Mouse (Mus musculus): ENCODE results near the gene Olfr67. TPM values are rescaled to one million over a fixed set of nuclear protein-coding genes. Genes with fewer than 3 reads are reported as not detected.
"Not testable (repeated sequence)": the region's sequence is repeated elsewhere in the genome, so short reads cannot be mapped to it uniquely, and the experiment has no call there.

Gene Olfr67
- not detected for polyA plus RNA-seq (2021)

DNA sequence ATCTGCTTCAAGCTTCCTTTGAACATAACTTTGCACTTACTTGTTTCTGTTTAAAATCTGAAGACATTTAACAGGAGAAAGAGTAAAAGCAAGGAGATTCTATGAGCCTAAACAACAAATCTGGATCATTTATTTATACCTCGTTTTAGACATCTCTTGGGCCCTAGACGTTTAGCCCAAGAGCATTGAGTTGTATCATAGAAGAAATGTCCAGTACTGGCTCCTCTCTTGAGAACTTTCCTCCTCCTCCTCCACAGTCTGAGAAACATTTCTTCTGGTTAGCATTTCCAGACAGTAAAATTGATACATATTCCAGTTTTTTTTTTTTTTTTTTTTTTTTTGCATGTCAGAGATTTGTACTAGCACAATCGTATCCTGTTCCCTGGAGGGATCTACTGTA is at the start of gene Olfr67:
Gene Olfr67 (minus strand): TSS at position 101 of the 400 bp plus-strand sequence.
- in situ Hi-C loops (cut with MboI; ENCODE audit: low pct_unique_long_range_greater_than_20kb) = no loop called here
- CTCF ChIA-PET = no interaction called here
- TF ChIP-seq CTCF (IDR thresholded peaks at IDR 0.05) = no peak
- H3K27me3 ChIP-seq = no peaks in the 10 kb centered on the region
- POLR2A ChIA-PET = no interaction called here
- DNase-seq (ENCODE audit: low read depth, low spot score) = no peak
- ATAC-seq = no peak

DNA sequence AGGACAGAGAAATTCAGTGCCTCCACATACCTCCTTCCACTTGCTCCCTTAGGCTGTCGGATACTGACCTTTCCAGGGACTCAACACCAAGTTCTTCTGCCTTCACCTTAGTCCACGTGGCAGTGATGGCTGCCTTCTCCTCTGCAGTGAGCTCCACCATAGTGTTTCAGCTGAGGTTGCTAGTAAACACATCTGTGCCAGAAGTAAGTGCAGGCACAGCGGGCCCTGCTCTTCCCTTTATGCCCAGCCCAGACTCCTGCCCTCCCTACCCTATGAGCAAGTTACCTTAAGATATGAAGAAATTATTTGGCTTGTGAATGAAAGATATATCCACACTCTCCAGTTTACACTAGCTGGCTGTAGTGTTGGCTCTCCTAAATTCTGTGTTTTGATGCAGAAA is 48.6 kb upstream of the Olfr67 start, which contains the start of gene Hbb-bh2:
Gene Hbb-bh2 (minus strand): TSS at position 253 of the 400 bp plus-strand sequence.
- in situ Hi-C loops (cut with MboI; ENCODE audit: low pct_unique_long_range_greater_than_20kb) = no loop called here

DNA sequence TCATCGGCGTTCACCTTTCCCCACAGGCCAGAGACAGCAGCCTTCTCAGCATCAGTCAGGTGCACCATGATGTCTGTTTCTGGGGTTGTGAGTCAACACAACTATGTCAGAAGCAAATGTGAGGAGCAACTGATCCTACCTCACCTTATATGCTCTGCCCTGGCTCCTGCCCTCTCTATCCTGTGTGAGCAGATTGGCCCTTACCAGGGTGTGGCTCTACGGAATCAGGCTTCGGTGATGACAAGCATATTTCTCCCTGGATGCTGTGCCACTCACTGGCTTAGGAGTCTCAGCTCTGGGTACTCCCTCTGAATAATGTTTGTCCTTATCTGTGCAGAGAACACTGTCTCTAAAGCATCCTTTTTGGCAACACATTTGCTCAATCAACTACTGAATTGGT is 36.2 kb upstream of the Olfr67 start, which contains the start of gene Hbb-bs:
Gene Hbb-bs (minus strand): TSS at position 289 of the 400 bp plus-strand sequence.
- in situ Hi-C loops (cut with MboI; ENCODE audit: low pct_unique_long_range_greater_than_20kb) = no loop called here
- H3K27me3 ChIP-seq = no peaks in the 10 kb centered on the region
- TF ChIP-seq CTCF (IDR thresholded peaks at IDR 0.05) = no peak
- ATAC-seq (no peak), DNase-seq (ENCODE audit: low read depth, low spot score) (no peak)
- POLR2A ChIA-PET = no interaction called here
- CTCF ChIA-PET = no interaction called here

More for the DNA sequence above, 48.6 kb upstream of the Olfr67 start, which contains the start of gene Hbb-bh2:
- DNase-seq (ENCODE audit: low read depth, low spot score) = no peak
- H3K27me3 ChIP-seq = no peaks in the 10 kb centered on the region
- CTCF ChIA-PET = interaction anchor here (0.8 kb wide), 1 partner anchor 9 kb away, joined by 3 read pairs; no protein-coding TSS in a partner anchor
- ATAC-seq = no peak
- POLR2A ChIA-PET = no interaction called here
- no peak for TF ChIP-seq CTCF (IDR thresholded peaks at IDR 0.05)

DNA sequence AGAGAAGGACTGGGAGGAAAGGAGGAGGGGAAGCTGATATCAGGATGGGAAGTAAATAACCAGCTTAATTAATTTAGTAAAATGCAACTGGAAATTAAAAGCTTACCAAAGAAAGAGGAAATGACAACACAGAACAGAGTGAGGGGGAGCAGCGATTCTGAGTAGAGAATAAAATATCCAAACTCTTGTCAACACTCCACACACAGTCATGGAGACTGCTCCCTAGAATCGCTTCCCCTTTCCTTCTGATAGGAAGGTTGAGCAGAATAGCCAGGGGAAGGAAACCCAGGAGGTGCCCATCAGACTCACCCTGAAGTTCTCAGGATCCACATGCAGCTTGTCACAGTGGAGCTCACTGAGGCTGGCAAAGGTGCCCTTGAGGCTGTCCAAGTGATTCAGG is 35.5 kb upstream of the Olfr67 start:
- ATAC-seq; POLR2A ChIA-PET; CTCF ChIA-PET; H3K27me3 ChIP-seq; DNase-seq (ENCODE audit: low read depth, low spot score); in situ Hi-C loops (cut with MboI; ENCODE audit: low pct_unique_long_range_greater_than_20kb): not testable (repeated sequence)

DNA sequence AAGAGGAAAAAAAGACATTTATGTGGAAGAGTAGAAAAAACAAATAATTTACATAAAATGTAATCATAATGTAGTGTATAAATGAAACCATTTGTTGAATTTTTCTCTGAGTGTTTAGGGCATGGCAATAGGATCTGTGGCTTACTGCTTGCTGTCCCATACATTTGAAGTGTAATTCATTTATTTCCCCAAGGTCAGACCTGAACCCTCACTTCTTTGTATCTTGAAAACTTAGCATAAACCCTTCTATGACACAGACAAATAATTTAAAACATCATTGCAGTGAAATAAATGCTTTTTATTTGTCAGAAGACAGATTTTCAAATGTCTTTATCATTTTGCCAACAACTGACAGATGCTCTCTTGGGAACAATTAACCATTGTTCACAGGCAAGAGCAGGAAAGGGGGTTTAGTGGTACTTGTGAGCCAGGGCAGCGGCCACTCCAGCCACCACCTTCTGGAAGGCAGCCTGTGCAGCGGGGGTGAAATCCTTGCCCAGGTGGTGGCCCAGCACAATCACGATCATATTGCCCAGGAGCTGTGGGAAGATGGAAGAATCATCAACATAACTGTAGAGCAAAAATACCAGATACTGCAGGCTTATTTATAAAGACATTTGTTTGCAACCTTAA is 34.8 kb upstream of the Olfr67 start:
- no peaks in the 10 kb centered on the region for H3K27me3 ChIP-seq
- POLR2A ChIA-PET = no interaction called here
- DNase-seq (ENCODE audit: low read depth, low spot score) (no peak), ATAC-seq (no peak)
- no peak for TF ChIP-seq CTCF (IDR thresholded peaks at IDR 0.05)
- CTCF ChIA-PET = no interaction called here
- in situ Hi-C loops (cut with MboI; ENCODE audit: low pct_unique_long_range_greater_than_20kb) = no loop called here

DNA sequence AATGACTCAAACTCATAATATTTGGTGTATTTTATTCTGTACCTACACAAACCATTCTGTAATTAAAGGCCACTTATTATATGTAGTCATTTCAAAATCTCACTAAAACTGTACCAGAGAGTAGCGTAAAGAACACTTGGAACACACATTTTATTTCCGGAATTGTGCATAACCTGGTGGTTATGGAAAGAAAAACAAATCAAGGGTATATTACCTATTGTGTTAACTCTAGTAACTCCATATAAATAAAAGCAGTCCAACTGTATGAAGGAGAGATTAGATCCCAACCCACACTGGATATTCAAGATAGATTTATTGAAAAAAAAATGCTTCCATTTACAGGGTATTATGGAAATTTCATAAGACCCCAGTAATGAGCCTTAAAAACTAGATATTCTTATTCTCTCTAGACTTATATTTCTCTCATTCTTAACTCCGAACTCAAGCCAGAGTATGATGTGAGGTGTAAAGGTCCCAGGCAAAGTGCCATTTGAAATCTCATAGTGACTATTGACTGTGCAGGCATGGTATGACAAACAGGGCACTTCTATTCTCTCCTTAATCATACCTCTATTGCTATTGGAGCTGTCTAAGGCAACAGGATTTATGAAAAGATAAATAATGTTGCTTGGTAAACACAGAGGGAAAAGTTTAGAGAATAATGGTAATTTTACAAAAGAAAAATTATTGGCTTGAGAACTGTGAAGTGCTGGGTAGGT is 34.1 kb upstream of the Olfr67 start:
- DNase-seq (ENCODE audit: low read depth, low spot score) (no peak), ATAC-seq (no peak)
- in situ Hi-C loops (cut with MboI; ENCODE audit: low pct_unique_long_range_greater_than_20kb) = no loop called here
- no peak for TF ChIP-seq CTCF (IDR thresholded peaks at IDR 0.05)
- ChIA-PET POLR2A (no interaction called here), CTCF (no interaction called here)
- no peaks in the 10 kb centered on the region for H3K27me3 ChIP-seq

DNA sequence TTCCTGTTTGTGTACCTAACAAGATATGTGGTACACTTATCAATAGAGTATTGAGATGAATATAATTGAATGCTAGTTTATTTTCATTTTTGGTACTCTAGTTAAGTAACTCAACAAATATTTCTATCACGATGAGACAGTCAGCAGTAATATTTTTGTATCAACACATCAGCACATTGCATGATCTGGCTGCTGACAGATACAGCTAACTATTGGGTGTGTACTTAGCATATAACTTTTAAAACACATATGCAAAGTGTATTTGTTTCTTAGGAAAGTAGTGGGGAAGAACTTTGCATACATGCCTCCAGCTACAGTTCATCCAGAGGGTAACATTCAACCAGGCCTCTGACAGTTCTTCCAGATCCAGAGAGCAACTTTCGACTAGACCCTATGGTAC is 33.0 kb upstream of the Olfr67 start:
- DNase-seq (ENCODE audit: low read depth, low spot score) (no peak), ATAC-seq (no peak)
- in situ Hi-C loops (cut with MboI; ENCODE audit: low pct_unique_long_range_greater_than_20kb) = no loop called here
- no peak for TF ChIP-seq CTCF (IDR thresholded peaks at IDR 0.05)
- no peaks in the 10 kb centered on the region for H3K27me3 ChIP-seq
- POLR2A ChIA-PET = no interaction called here
- CTCF ChIA-PET = no interaction called here

DNA sequence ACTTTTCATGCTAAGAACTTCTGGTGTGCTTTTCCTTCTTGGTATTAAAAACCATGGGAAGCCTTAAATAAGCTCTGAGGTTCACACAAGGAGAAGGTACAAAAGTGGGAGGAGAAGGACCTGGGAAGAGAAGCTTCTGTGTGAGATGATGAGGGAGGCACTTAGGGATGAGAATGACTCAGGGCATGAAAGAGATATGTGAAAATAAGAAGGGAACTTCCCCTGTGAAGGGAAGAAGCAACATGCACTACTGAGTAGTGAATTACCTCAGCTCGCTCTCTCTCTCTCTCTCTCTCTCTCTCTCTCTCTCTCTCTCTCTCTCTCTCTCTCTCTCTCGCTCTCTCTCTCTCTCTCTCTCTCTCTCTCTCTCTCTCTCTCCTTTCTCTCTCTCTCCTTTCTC is 23.5 kb upstream of the Olfr67 start:
- CTCF ChIA-PET = interaction anchor here (1.5 kb wide), 1 partner anchor 7 kb away, joined by 4 read pairs; no protein-coding TSS in a partner anchor
- in situ Hi-C loops (cut with MboI; ENCODE audit: low pct_unique_long_range_greater_than_20kb); H3K27me3 ChIP-seq; ATAC-seq; DNase-seq (ENCODE audit: low read depth, low spot score); POLR2A ChIA-PET: not testable (repeated sequence)

DNA sequence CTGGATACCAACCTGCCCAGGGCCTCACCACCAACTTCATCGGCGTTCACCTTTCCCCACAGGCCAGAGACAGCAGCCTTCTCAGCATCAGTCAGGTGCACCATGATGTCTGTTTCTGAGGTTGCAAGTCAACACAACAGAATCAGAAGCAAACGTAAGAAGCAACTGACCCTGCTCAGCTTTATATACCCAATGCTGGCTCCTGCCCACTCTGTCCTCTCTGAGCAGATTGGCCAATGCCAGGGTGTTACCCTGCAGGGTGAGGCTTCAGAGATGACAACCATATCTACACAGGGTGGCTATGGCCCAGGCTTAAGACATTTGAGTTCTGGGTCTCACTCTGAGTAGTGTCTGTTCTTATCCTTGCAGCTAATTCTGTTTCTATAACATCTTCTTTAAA is 22.1 kb upstream of the Olfr67 start, which contains the start of gene Hbb-bt:
Gene Hbb-bt (minus strand): TSS at position 231 of the 400 bp plus-strand sequence.
- POLR2A ChIA-PET = no interaction called here
- in situ Hi-C loops (cut with MboI; ENCODE audit: low pct_unique_long_range_greater_than_20kb) = no loop called here

DNA sequence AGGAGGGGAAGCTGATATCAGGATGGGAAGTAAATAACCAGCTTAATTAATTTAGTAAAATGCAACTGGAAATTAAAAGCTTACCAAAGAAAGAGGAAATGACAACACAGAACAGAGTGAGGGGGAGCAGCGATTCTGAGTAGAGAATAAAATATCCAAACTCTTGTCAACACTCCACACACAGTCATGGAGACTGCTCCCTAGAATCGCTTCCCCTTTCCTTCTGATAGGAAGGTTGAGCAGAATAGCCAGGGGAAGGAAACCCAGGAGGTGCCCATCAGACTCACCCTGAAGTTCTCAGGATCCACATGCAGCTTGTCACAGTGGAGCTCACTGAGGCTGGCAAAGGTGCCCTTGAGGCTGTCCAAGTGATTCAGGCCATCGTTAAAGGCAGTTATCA is 21.5 kb upstream of the Olfr67 start:
- H3K27me3 ChIP-seq; ATAC-seq; DNase-seq (ENCODE audit: low read depth, low spot score); POLR2A ChIA-PET; in situ Hi-C loops (cut with MboI; ENCODE audit: low pct_unique_long_range_greater_than_20kb); CTCF ChIA-PET: not testable (repeated sequence)

More for the DNA sequence above, 22.1 kb upstream of the Olfr67 start, which contains the start of gene Hbb-bt:
- DNase-seq (ENCODE audit: low read depth, low spot score) = no peak
- CTCF ChIA-PET = interaction anchor here (1.5 kb wide), 1 partner anchor 9 kb away, joined by 4 read pairs; no protein-coding TSS in a partner anchor
- no peak for ATAC-seq
- TF ChIP-seq CTCF (IDR thresholded peaks at IDR 0.05) = no peak
- H3K27me3 ChIP-seq = no peaks in the 10 kb centered on the region

DNA sequence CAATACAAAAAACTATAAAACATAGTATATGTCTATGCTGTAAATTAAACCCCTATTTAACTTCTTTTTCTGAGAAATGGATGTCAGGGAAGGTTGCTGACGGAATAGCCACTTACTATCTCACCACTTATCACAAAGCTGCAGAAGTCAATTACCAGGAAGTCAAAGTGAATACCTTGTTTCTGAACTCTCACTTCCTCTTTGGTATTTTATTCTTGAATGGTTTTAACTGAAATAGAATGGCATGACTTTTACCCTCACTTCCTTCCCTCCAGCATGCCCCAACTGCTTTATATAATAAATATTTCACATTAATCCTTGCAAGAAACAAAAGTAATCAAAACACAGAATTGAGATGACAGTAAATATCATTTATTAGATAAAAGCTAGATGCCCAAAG is 20.6 kb upstream of the Olfr67 start:
- in situ Hi-C loops (cut with MboI; ENCODE audit: low pct_unique_long_range_greater_than_20kb) = no loop called here
- TF ChIP-seq CTCF (IDR thresholded peaks at IDR 0.05) = no peak

More for the DNA sequence above, 20.6 kb upstream of the Olfr67 start:
- DNase-seq (ENCODE audit: low read depth, low spot score) (no peak), ATAC-seq (no peak)
- no peaks in the 10 kb centered on the region for H3K27me3 ChIP-seq
- ChIA-PET POLR2A (no interaction called here), CTCF (no interaction called here)

All from Patski (cell line).